Mouse (Mus musculus) hindbrain, postnatal 0 days (tissue): Measurements from ENCODE around the gene E2f8. TPM values are rescaled to one million over a fixed set of nuclear protein-coding genes. Genes with fewer than 3 reads are reported as not detected.

Experiments used
- ATAC-seq: fragments of 200-750 bp; cut with Nextera tagmentation; 2 replicates; pipeline ENCODE4 v1.8.0; 2017; ENCODE audit warnings: mild to moderate bottlenecking, moderate TSS enrichment, moderate library complexity
- DNase-seq: peaks from one replicate; pipeline ENCODE4 v3.0.0-alpha.2; 2015; ENCODE audit warnings: low spot score
- H3K27ac ChIP-seq: fragments of 300-500 bp; sonication (generic); 2 replicates; pipeline ENCODE4 v1.5.1; 2014; ENCODE audit warnings: mild to moderate bottlenecking
- H3K27me3 ChIP-seq: fragments of 300-500 bp; sonication (generic); 2 replicates; pipeline ENCODE4 v1.6.1; 2014; ENCODE audit warnings: low read length, mixed read lengths; ENCODE audit not compliant: insufficient read depth
- H3K36me3 ChIP-seq: fragments of 300-500 bp; sonication (generic); 2 replicates; pipeline ENCODE4 v1.6.1; 2014; ENCODE audit warnings: low read length, mixed read lengths; ENCODE audit not compliant: insufficient read depth
- H3K4me1 ChIP-seq: fragments of 300-500 bp; sonication (generic); 2 replicates; pipeline ENCODE4 v1.6.1; 2014; ENCODE audit warnings: antibody characterized with exemption, low read length, mixed read lengths; ENCODE audit not compliant: insufficient read depth
- H3K4me2 ChIP-seq: fragments of 300-500 bp; sonication (generic); 2 replicates; pipeline ENCODE4 v1.6.1; 2014; ENCODE audit warnings: low read depth, mild to moderate bottlenecking, low read length, moderate library complexity, mixed read lengths
- H3K4me3 ChIP-seq: fragments of 300-500 bp; sonication (generic); 2 replicates; pipeline ENCODE4 v1.5.1; 2014; ENCODE audit warnings: low read length
- H3K9ac ChIP-seq: fragments of 300-500 bp; sonication (generic); replicated peaks from 2 replicates; pipeline ENCODE4 v1.6.1; 2014; ENCODE audit warnings: mild to moderate bottlenecking, low read length, moderate library complexity, mixed read lengths
- H3K9me3 ChIP-seq: fragments of 300-500 bp; sonication (generic); 2 replicates; pipeline ENCODE4 v1.6.1; 2016; ENCODE audit warnings: low read length, mixed read lengths
- CTCF ChIP-seq: IDR thresholded peaks from 2 replicates; pipeline ENCODE4 v1.5.1; 2016; ENCODE audit warnings: antibody characterized with exemption, control low read depth, low read depth
- WGBS: fragments of 180-500 bp; shearing (Covaris S2); extraction: QIAGEN DNeasy Blood & Tissue Kit; methylation state at CpG from one replicate; pipeline ENCODE4 v1.1.7; 2014; 5-methylcytosine and 5-hydroxymethylcytosine counted together
- polyA plus RNA-seq: library from polyadenylated mRNA; unstranded; fragments of >200 nt; fragmentation: Nextera tagmentation; extraction: Ambion mirVana; gene quantifications from 2 replicates; pipeline ENCODE4 v1.2.1, GENCODE M21; 2015
- total RNA-seq: library from RNA; depleted of rRNA; stranded (reverse); fragments of >200 nt; gene quantifications from 2 replicates; pipeline ENCODE4 v1.2.3, GENCODE M21; 2014

The E2f8 gene
- total and polyA plus RNA-seq, 2 experiments from 2014 or later = 2.0 to 2.6 TPM

DNA sequence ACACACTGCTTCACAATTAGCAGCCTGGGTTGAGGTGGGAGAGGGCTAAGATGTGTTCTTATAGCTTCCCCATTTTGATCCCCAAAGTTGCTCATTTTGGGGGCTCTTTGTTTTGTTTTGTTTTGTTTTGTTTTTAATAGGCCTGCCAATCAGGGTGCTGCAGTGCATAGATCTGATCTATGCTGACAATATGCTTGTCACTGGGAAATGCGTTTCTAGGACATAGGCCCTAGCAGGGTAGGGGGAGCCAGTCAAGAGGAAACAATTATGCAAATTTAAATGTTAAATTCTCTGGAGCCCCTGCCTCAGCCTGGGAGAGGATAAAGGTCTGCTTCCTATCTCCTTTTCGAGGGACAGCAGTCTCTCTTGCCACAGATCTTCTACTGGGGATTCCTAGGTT lies 21.1 kb upstream of the E2f8 start:
- no peak overlapping the region for H3K4me2 ChIP-seq
- no peak overlapping the region for H3K27ac ChIP-seq
- H3K4me3 ChIP-seq = no peak overlapping the region
- H3K36me3 ChIP-seq = no peaks in the 10 kb centered on the region
- H3K9ac ChIP-seq = no peak overlapping the region
- peaks cover 3% of the 10 kb centered on the region; the same call in 1 of the 2 replicates for H3K4me1 ChIP-seq
- 29% methylated on average over 2 of the region's 2 CpGs for WGBS
- no peaks in the 10 kb centered on the region for H3K9me3 ChIP-seq
- H3K27me3 ChIP-seq = no peaks in the 10 kb centered on the region
- DNase-seq (no peak), ATAC-seq (no peak)
- no peak for TF ChIP-seq CTCF

DNA sequence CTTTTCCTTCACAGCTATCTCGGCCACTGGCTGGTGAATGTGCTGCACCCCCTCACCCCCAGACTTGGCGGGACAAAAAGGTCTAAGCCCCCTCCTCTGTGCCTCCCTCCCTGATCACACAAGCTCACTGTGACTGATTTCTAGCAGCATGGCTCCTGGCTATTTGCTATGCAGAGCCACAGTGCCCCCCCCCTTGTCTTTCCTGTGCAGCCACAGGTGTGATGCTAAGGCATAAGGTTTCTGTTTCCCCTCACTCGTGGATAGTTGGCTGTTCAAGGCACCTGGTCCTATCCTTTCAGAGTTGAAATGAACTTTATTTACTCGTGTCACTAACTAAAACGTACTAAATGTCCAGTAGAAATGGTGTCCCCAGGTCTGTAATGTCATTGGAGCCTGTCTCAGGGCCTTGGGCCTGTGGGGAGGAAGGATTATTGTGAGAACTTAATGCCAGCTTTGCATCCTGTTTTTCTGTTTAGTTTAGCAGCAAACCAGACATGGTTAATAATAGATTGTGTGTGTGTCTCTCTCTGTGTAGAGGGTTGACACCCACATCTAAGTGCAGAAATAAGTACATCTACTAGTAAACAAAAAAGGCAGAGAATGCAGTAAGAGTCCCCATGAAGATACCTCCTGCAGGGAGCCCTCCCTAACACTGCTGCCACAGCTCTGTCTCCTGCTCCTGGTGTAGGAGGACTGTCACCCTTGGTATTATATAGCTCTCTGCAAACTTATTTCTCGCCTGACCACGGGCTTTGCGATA lies 19.2 kb upstream of the E2f8 start:
- Histone ChIP-seq H3K27ac (no peak overlapping the region), H3K4me2 (no peak overlapping the region), H3K4me3 (no peak overlapping the region), H3K9ac (no peak overlapping the region), H3K36me3 (no peaks in the 10 kb centered on the region), H3K9me3 (no peaks in the 10 kb centered on the region), H3K27me3 (no peaks in the 10 kb centered on the region), H3K4me1 (peaks cover 6% of the 10 kb centered on the region; the same call in 1 of the 2 replicates)
- no peak for ATAC-seq
- DNase-seq = no peak
- WGBS = 69% methylated on average over 8 of the region's 8 CpGs
- TF ChIP-seq CTCF = no peak

DNA sequence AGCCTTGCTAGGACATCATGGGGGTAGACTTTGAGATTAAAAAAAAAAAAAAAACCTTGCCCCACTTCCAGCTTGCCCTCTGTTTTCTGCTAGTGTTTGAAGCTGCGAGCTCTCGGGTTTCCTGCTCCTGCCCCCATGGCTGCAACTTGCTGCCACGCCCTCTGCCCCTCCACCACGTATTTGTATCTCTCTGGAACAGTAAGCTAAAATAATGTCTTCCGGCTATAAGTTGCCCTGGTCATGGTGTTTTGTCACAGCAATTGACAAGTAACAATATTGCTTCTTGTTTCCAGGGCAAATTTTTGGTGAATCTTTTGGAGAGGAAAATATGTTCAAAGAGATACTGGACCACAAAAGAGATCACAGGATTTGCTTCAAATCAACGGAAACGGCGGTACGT lies 17.0 kb upstream of the E2f8 start:
- H3K4me1 ChIP-seq = peaks cover 6% of the 10 kb centered on the region; the same call in 1 of the 2 replicates
- no peak overlapping the region for H3K27ac ChIP-seq
- H3K4me3 ChIP-seq = no peak overlapping the region
- H3K9ac ChIP-seq = no peak overlapping the region
- no peak for TF ChIP-seq CTCF
- H3K9me3 ChIP-seq = no peaks in the 10 kb centered on the region
- H3K27me3 ChIP-seq = no peaks in the 10 kb centered on the region
- 65% methylated on average over 9 of the region's 9 CpGs for WGBS
- H3K4me2 ChIP-seq = no peak overlapping the region
- ATAC-seq = no peak
- no peaks in the 10 kb centered on the region for H3K36me3 ChIP-seq
- no peak for DNase-seq

DNA sequence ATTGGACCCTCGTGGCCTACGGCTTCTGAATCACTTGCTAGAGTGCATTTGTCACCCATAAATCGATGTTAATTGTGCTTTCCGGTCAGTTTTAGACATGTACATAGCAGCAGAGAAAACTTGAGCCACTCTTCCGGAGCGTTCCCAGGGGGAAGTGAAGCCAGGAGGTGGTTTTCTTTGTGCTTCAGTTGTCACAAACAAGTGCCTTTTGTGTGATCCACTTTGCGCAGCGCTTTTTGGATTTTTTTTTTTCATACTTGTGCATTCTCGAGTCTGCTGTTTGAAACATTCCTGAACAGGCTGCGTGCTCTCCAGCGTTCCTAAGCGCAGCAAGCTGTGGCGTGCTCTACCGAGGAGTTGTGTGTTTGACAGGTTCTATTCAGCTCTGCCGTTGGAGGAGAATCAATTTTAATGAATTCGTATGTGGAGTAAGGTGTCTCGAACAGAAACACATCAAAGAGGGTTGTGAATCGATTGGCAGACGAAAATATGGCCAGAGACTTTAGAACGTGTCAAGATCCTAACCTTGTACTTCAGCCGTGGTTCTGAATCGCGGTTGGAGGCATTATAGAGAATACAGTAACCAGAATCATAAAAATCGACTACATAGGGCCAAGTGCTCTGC lies 16.3 kb upstream of the E2f8 start:
- Histone ChIP-seq H3K4me2 (peak overlapping the region; percentile 23; the same call in 1 of the 2 replicates), H3K36me3 (no peaks in the 10 kb centered on the region), H3K4me1 (peaks cover 6% of the 10 kb centered on the region; the same call in 1 of the 2 replicates), H3K27ac (no peak overlapping the region), H3K27me3 (no peaks in the 10 kb centered on the region), H3K4me3 (no peak overlapping the region), H3K9me3 (no peaks in the 10 kb centered on the region), H3K9ac (no peak overlapping the region)
- 20% methylated on average over 24 of the region's 24 CpGs for WGBS
- ATAC-seq (peak; percentile 16; the same call in 1 of the 2 replicates), DNase-seq (peak; percentile 53)
- TF ChIP-seq CTCF = no peak

- Histone ChIP-seq H3K27ac (no peak overlapping the region), H3K4me3 (no peak overlapping the region), H3K4me1 (peaks cover 6% of the 10 kb centered on the region; the same call in 1 of the 2 replicates), H3K27me3 (no peaks in the 10 kb centered on the region), H3K4me2 (no peak overlapping the region), H3K9me3 (no peaks in the 10 kb centered on the region), H3K9ac (no peak overlapping the region), H3K36me3 (no peaks in the 10 kb centered on the region)
- TF ChIP-seq CTCF = no peak
- ATAC-seq (no peak), DNase-seq (no peak)
- 89% methylated on average over 4 of the region's 4 CpGs for WGBS
These were observed 14.7 kb upstream of the E2f8 start for GRCm38 (mm10) chr7:48896051-48896450.

DNA sequence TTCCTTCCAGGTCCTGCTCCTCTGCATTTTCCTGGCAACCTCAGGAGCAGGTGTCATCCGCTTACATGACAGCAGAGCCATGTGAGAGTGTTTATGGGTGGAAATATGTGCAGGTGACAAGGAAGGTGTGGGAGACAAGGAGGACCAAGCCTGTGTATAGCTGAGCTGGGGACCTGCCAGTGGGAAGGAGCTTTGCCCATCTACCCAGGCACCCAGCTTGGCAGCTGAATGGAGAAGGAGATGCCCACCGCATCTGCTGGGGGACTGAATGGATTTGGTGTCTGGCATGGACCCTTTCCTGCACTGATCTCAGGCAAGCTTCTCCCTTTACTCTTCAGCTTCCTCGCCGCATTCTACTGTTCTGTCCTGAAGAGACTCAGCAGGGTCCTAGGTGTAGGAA lies 14.1 kb upstream of the E2f8 start:
- TF ChIP-seq CTCF = no peak
- no peaks in the 10 kb centered on the region for H3K27me3 ChIP-seq
- no peaks in the 10 kb centered on the region for H3K36me3 ChIP-seq
- no peak overlapping the region for H3K4me3 ChIP-seq
- H3K4me1 ChIP-seq = peaks cover 6% of the 10 kb centered on the region; the same call in 1 of the 2 replicates
- H3K27ac ChIP-seq = no peak overlapping the region
- no peak overlapping the region for H3K9ac ChIP-seq
- WGBS = 80% methylated on average over 4 of the region's 4 CpGs
- no peak overlapping the region for H3K4me2 ChIP-seq
- ATAC-seq = no peak
- DNase-seq = no peak
- H3K9me3 ChIP-seq = no peaks in the 10 kb centered on the region

DNA sequence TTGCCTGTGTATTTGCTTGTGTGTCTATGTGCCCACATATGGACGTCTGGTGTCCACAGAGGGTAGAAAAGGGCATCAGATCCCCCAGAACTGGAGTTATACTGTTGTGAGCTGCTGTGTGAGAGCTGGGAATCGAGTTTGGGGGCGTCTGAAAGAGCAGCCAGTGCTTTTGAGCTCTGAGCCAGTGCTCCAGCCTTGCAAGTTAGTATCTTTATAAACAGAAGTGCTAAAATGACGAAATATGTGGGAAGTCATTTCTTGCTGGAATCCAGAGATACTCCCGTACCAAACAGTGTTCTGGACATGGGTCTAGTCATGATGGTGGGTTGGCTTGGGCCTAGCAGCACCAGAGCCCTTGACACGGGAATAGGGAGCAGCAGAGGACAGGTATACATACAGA lies 13.4 kb upstream of the E2f8 start:
- ATAC-seq = no peak

More for the DNA sequence above, 13.4 kb upstream of the E2f8 start:
- H3K4me3 ChIP-seq = no peak overlapping the region
- H3K4me1 ChIP-seq = peaks cover 6% of the 10 kb centered on the region; the same call in 1 of the 2 replicates
- 83% methylated on average over 6 of the region's 6 CpGs for WGBS
- DNase-seq = no peak
- no peak for TF ChIP-seq CTCF
- H3K9me3 ChIP-seq = no peaks in the 10 kb centered on the region
- no peaks in the 10 kb centered on the region for H3K36me3 ChIP-seq
- no peak overlapping the region for H3K9ac ChIP-seq
- no peaks in the 10 kb centered on the region for H3K27me3 ChIP-seq
- H3K27ac ChIP-seq = no peak overlapping the region
- H3K4me2 ChIP-seq = no peak overlapping the region
